Mouse (Mus musculus): Measurements from ENCODE around the gene Zranb1.

DNA sequence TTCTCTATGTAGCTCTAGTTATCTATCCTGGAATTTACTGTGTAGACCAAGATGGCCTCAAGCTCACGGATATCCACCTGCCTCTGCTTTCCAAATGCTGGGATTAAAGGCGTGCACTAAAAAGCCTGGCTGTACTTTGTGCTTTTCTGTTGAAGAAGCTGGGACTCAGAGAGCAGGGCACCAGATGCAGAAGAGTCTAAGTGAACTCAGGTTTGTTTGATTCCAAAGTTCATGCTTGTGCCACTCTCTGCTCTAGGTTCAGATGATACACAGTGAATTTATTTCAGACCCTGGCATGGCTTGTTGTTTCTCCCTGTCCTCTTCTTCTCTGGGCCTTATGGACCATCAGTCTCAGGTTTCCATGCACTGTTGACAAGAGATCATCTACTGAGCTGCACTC is 5.7 kb upstream of the Zranb1 start:
- TF ChIP-seq CTCF (conservative IDR thresholded peaks at IDR 0.05; ENCODE audit: insufficient read depth, insufficient read length, low read depth, low read length) (no peak), POLR2A (IDR thresholded peaks at IDR 0.05; ENCODE audit: low read depth, low read length) (no peak)
